Mouse (Mus musculus): ENCODE results near the gene Hk1. TPM values are rescaled to one million over a fixed set of nuclear protein-coding genes. Genes with fewer than 3 reads are reported as not detected.

The Hk1 gene
- 29.1 and 31.7 TPM in 2 replicates for polyA plus RNA-seq (2016; fragmentation: Nextera tagmentation; extraction: Ambion mirVana)

DNA sequence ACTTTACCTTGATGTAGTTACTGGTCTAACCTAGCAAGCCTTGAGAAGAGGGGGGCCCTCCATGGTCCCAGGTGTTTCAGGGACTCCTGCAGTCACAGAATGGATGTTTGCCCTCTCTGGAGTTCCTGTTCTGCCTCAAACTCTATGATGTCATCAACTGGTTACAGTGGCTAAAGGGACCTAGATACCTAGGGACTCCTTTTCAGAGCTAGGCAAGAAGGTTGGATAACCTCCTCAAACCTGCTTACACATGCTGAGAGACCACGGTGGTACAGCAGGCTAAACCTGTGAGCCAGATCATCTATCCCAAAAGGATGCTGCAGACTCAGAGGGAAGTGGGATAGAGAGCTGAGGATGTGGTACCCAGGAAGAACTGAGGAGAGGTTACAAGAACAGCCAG is at the start of gene Hk1:
Gene Hk1 (minus strand): TSS at position 101 of the 400 bp plus-strand sequence.
- 88% methylated on average over 1 of the region's 1 CpGs for WGBS
- H3K4me1 ChIP-seq: no peaks in the 10 kb centered on the region
- no peak within 1 kb of the TSS for H3K4me3 ChIP-seq
- H3K27ac ChIP-seq (replicated peaks): no peak within 1 kb of the TSS
- H3K27me3 ChIP-seq (replicated peaks; ENCODE audit: low read depth, poor library complexity, severe bottlenecking): no peaks in the 10 kb centered on the region
- H3K36me3 ChIP-seq (replicated peaks): no peaks in the 10 kb centered on the region
- H3K9me3 ChIP-seq: no peaks in the 10 kb centered on the region
- DNase-seq (ENCODE audit: low spot score): no peak

DNA sequence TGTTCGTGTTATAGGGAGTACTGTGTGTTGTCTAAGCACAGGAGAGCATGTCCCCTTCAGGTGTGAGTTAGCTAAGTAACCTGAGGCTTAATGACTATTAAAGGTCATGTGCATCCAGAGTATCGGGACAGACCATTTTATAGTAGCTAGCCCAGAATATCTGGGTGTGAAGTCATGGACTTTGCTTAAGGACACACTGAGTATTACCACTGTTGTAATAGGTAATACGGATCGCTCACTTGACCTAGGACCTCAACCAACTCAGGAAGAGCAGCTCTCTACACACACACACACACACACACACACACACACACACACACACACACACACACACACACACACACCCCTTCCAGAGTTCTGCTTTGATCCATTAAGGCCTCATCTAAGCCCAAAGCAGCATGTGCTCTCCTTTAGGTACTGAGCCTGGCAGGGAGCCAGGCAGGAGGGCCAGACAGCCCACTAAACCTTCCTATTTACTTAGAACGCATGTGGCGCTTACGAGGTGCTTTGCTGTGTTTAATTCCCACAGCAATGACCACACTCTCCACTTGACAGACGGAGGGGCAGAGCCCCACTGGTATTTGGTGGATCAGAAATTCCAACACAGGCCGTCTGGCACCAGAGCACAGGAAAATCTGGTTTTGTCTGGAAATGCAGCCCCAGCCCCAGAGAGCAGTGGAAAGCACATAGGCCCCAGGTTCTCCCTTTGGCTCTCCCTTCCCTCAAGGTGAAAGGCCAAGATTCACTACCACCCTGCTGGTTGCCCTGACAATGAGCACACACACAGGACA is 45.6 kb upstream of the Hk1 start:
- Histone ChIP-seq H3K27me3 (replicated peaks; ENCODE audit: low read depth, poor library complexity, severe bottlenecking) (no peaks in the 10 kb centered on the region), H3K9me3 (no peaks in the 10 kb centered on the region), H3K4me1 (peaks cover 13% of the 10 kb centered on the region), H3K27ac (replicated peaks) (no peak overlapping the region), H3K36me3 (replicated peaks) (peaks cover 27% of the 10 kb centered on the region), H3K4me3 (no peak overlapping the region)
- WGBS: 60% methylated on average over 9 of the region's 9 CpGs
- DNase-seq (ENCODE audit: low spot score): no peak

DNA sequence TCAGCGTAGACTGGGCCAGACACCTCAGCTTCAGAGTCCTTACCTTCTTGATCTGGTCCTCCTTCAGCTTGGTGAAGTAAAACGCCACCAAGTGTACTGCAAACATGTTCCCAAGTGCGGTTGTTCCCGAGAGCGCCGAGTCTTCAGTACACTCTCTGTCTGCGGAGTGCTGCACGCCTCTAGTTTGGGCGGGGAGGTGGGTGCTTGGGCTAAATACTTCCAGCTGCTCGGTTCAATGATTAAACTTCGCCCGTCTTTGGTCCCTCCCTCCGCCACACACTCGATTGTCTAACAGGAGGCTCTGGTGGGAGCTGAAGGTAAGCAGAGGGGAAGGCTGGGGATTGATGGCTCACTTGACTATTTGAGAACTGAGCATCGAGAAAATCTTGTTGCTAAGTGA is 42.5 kb upstream of the Hk1 start, which contains the start of gene Hkdc1:
Gene Hkdc1 (minus strand): TSS at position 237 of the 400 bp plus-strand sequence.
- no peaks in the 10 kb centered on the region for H3K9me3 ChIP-seq
- WGBS: 44% methylated on average over 15 of the region's 15 CpGs
- peaks cover 26% of the 10 kb centered on the region for H3K4me1 ChIP-seq
- H3K27ac ChIP-seq (replicated peaks): no peak within 1 kb of the TSS
- H3K4me3 ChIP-seq: peak within 1 kb of the TSS; percentile 19; the same call in 1 of the 2 replicates
- peak; percentile 62 for DNase-seq (ENCODE audit: low spot score)
- H3K27me3 ChIP-seq (replicated peaks; ENCODE audit: low read depth, poor library complexity, severe bottlenecking): no peaks in the 10 kb centered on the region
- no peaks in the 10 kb centered on the region for H3K36me3 ChIP-seq (replicated peaks)

DNA sequence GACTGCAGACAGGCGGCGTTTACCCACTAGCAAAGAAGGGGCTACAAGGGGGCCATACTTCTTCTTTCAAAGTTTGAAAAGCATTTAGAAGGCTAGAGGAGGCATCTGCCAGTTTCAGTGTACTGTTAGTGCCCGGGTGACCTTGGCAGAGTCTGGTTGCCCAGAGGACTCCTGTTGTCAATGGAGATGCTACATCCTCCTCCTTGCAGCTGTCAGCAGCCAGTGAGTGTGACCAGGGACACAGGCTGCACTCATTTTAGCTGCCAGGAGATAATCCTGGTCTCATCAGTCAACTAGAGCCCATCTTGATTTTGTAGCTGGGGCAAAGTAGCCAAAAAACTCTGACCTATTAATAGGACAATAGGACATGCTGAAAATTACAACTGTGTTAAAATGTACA is 41.4 kb upstream of the Hk1 start:
- Histone ChIP-seq H3K4me3 (no peak overlapping the region), H3K27me3 (replicated peaks; ENCODE audit: low read depth, poor library complexity, severe bottlenecking) (no peaks in the 10 kb centered on the region), H3K9me3 (no peaks in the 10 kb centered on the region), H3K27ac (replicated peaks) (no peak overlapping the region), H3K4me1 (peaks cover 26% of the 10 kb centered on the region), H3K36me3 (replicated peaks) (no peaks in the 10 kb centered on the region)
- DNase-seq (ENCODE audit: low spot score): no peak
- WGBS: 83% methylated on average over 3 of the region's 3 CpGs

DNA sequence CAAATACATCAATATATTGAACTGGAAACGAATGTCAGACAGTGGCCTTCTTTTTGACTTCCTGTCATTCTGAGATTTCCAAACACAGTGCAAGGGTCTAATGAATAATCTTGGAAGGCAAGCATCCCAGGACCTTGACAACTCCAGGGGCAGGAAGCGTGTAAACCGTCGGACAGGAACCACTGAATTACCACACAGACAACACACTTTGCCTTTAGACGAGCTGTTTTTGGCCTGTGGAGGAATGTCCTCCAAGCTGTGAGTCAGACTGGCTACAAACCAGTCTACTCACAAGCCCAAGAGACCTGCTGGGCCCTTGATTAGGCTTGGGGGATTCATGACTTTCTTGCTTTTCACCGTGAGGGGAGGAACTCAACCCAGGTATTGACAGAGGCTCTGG is 40.7 kb upstream of the Hk1 start:
- peaks cover 23% of the 10 kb centered on the region for H3K4me1 ChIP-seq
- H3K36me3 ChIP-seq (replicated peaks): no peaks in the 10 kb centered on the region
- H3K27me3 ChIP-seq (replicated peaks; ENCODE audit: low read depth, poor library complexity, severe bottlenecking): no peaks in the 10 kb centered on the region
- DNase-seq (ENCODE audit: low spot score): no peak
- H3K4me3 ChIP-seq: no peak overlapping the region
- 73% methylated on average over 6 of the region's 6 CpGs for WGBS
- no peak overlapping the region for H3K27ac ChIP-seq (replicated peaks)
- no peaks in the 10 kb centered on the region for H3K9me3 ChIP-seq

DNA sequence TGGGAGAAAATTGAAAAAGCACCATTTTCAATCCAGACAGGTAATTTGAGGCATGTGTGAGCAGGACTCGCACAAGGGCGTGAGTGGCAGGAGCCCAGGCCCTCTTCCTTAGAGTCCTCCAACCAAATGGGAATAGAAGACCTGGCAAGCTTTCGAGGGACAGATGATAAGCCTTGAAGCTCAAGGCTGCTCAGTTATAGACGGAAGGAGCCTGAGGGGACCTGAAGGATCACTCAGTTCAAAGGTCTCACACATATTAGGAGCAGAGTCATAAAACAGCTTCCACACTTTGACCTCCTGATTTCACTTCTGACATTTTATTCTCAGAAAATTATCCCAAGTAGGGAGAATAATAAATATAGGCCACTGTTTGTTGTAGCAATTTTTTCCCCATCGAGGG is 39.7 kb upstream of the Hk1 start:
- H3K27ac ChIP-seq (replicated peaks): no peak overlapping the region
- no peaks in the 10 kb centered on the region for H3K9me3 ChIP-seq
- no peak overlapping the region for H3K4me3 ChIP-seq
- 71% methylated on average over 5 of the region's 5 CpGs for WGBS
- no peak for DNase-seq (ENCODE audit: low spot score)
- peaks cover 23% of the 10 kb centered on the region for H3K4me1 ChIP-seq
- no peaks in the 10 kb centered on the region for H3K36me3 ChIP-seq (replicated peaks)
- no peaks in the 10 kb centered on the region for H3K27me3 ChIP-seq (replicated peaks; ENCODE audit: low read depth, poor library complexity, severe bottlenecking)

DNA sequence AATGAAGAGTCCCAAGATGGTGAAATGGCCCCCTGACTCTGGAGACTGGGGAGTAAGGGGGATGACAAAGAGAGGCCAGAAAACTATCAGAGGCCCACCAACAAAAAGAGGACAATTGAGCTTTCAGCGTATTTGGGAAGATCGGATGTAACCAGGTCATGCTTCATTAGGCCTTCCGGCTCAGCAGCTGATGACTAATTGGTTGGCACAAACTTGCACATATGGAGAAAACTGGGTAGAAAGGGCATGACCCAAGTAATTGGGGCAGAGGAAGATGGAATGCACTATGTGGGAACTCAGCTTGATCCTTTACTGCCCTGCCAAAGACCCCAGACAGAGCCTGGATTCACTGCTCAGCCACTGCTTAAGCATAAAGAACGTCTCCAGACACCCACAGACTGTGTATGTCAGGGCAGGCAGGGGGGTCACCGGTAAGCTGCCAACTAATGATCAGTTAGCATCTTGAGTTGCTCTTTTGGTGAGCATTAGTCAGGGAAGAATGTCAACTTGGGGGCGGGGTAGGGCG is 39.2 kb upstream of the Hk1 start:
- Histone ChIP-seq H3K4me3 (no peak overlapping the region), H3K4me1 (peaks cover 23% of the 10 kb centered on the region), H3K36me3 (replicated peaks) (no peaks in the 10 kb centered on the region), H3K9me3 (no peaks in the 10 kb centered on the region), H3K27me3 (replicated peaks; ENCODE audit: low read depth, poor library complexity, severe bottlenecking) (no peaks in the 10 kb centered on the region), H3K27ac (replicated peaks) (no peak overlapping the region)
- WGBS: 51% methylated on average over 7 of the region's 7 CpGs
- DNase-seq (ENCODE audit: low spot score): no peak

DNA sequence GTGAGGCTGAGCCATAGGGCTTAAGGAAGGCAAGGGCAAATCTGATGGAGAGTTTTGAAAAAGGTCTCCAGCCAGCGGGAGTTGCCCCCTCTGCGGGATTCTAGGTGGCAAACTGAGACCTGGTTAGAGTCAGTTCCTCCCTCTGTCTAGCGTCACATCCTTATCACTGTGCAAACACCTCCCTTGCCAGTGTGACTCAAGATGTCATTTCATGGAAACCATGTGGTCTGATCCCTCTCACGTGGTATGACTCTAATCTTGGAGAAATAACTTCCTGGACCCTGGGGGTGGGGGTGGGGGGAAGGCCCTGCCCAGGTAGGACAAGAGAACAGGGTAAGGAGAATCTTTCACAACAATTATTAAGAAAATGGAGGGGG is 33.9 kb upstream of the Hk1 start:
- Histone ChIP-seq H3K27me3 (replicated peaks; ENCODE audit: low read depth, poor library complexity, severe bottlenecking) (no peaks in the 10 kb centered on the region), H3K36me3 (replicated peaks) (no peaks in the 10 kb centered on the region), H3K27ac (replicated peaks) (0 out of 2 replicates have a peak overlapping the region, but pooled peaks have one; percentile 30), H3K4me3 (no peak overlapping the region), H3K4me1 (peaks cover 26% of the 10 kb centered on the region), H3K9me3 (no peaks in the 10 kb centered on the region)
- WGBS: 49% methylated on average over 4 of the region's 4 CpGs
- no peak for DNase-seq (ENCODE audit: low spot score)

DNA sequence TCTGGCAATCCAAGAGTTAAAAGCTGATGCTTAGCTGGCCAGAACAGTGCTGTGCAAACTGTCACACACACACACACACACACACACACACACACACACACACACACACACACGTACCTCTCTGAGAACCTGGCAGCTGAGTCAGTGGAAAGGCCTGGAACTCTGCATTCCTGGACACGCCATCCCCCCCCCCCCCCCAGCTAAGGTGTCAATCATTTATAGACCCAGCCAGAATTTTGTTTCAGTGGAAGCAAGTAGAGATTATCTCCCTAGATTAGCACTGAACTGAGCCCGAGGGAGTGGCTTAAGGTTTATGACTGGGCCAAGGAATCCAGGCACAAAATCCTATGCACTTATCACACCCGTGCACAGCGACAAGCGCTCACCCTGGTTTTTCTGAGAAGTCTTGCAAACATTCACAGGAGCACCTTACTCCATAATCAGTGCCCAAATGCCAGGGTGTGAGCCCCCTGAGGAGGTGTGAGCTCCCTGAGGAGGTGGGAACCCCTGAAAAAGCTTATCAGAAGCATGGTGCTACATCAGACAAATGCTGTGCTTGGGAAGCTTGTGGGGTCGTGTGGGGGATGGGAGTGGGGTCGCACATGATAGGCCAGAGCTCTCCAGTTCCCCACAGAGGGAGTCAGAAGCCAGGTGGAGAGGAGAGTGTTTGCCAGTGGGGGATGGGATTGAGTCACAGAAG is 33.3 kb upstream of the Hk1 start:
- 0 out of 2 replicates have a peak overlapping the region, but pooled peaks have one; percentile 30 for H3K27ac ChIP-seq (replicated peaks)
- H3K4me1 ChIP-seq: peaks cover 22% of the 10 kb centered on the region
- WGBS: 37% methylated on average over 8 of the region's 8 CpGs
- no peaks in the 10 kb centered on the region for H3K9me3 ChIP-seq
- H3K4me3 ChIP-seq: no peak overlapping the region
- no peaks in the 10 kb centered on the region for H3K36me3 ChIP-seq (replicated peaks)
- peak; percentile 32 for DNase-seq (ENCODE audit: low spot score)
- H3K27me3 ChIP-seq (replicated peaks; ENCODE audit: low read depth, poor library complexity, severe bottlenecking): no peaks in the 10 kb centered on the region

DNA sequence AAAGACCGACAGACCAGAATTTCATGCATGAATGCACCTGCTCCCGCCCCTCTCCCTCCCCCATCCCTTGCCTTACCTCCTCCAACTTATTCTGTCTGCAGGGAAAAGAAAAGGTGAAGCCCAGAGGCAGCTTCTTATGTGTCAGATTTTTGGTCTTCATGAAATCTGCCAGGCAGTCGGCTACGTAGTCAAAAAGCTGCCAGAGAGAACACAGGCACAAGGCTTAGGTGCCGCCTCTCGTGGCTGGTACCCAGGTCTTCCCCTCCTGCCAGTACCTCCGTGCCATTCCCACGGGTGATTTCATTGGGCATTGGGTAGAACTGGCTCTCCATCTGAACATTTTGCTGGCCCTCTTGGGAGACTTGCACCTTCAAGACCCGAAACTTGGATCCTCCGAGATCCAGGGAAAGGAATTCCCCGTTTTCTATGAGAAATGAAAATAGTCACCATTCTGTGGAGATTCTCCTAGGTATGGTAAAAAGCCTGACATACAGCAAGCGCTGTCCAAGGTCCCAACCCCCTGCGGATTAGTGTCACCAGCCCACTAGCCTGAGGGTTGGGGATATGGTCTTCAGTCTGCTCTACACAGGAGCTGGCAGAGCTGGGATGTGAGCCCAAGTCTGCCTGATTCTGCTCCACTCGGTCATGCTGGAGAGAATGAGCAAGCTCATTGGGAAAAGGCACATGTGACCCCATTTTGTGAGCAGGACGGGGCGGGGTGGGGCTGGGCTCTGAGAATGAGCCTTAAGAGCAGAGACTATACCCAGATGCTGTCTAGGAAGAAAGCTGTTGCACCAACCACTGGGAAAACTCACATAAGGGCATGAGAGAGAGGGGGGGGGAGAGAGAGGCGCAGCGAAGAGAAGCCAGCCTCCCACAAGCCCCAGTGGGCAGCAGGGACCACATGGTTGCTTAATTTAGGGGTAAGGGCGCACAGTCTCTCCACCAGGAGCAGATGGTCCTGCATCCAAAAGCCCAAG is 32.0 kb upstream of the Hk1 start:
- Histone ChIP-seq H3K27ac (replicated peaks) (no peak overlapping the region), H3K9me3 (no peaks in the 10 kb centered on the region), H3K36me3 (replicated peaks) (no peaks in the 10 kb centered on the region), H3K4me1 (peaks cover 22% of the 10 kb centered on the region), H3K27me3 (replicated peaks; ENCODE audit: low read depth, poor library complexity, severe bottlenecking) (peaks cover 10% of the 10 kb centered on the region), H3K4me3 (no peak overlapping the region)
- 67% methylated on average over 19 of the region's 19 CpGs for WGBS
- peak; percentile 21 for DNase-seq (ENCODE audit: low spot score)

DNA sequence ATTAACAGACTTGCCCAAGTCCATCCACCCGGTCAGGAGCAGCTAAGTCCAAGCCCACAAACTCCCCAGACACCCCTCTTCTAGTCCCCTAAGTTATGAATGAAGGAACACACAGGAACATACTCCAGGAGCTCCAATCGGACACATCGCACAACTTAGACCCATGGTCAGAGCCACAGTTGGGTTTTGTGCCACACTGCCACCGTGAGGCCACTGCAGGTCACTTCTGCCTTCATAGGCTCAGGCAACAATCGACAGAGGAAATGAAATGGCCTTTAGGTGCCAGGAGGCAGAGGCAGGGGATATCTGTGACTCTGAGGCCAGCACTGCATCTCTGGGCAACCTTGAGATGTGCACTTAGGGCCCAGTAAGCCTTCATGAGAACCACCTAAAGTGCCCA is 31.2 kb upstream of the Hk1 start:
- Histone ChIP-seq H3K27me3 (replicated peaks; ENCODE audit: low read depth, poor library complexity, severe bottlenecking) (peaks cover 15% of the 10 kb centered on the region), H3K27ac (replicated peaks) (no peak overlapping the region), H3K36me3 (replicated peaks) (no peaks in the 10 kb centered on the region), H3K4me3 (no peak overlapping the region), H3K4me1 (peaks cover 22% of the 10 kb centered on the region), H3K9me3 (no peaks in the 10 kb centered on the region)
- peak; percentile 73 for DNase-seq (ENCODE audit: low spot score)
- WGBS: 17% methylated on average over 5 of the region's 5 CpGs

DNA sequence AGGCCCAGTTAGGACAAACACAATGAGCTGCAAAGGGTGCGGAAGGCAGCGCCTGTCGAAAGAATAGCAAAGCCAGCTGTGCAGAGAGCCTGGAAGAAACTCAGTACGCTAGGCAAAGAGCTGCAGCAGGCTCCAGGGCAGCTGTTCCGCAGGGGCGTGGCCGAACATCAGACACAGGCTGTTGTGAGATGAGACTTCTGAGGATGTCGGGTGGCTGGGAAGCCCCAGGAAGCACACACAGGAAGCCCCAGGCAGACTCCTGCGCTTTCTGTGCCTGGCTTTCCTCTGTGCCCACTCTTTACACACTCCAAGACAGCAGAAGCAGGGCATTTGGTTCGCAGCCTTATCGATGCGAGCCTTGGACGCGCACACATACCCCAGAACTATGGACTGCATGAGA is 25.2 kb upstream of the Hk1 start:
- Histone ChIP-seq H3K27ac (replicated peaks) (no peak overlapping the region; the same call in 1 of the 2 replicates), H3K4me3 (peak overlapping the region; percentile 37; the same call in 1 of the 2 replicates), H3K27me3 (replicated peaks; ENCODE audit: low read depth, poor library complexity, severe bottlenecking) (peaks cover 25% of the 10 kb centered on the region), H3K4me1 (peaks cover 7% of the 10 kb centered on the region), H3K9me3 (no peaks in the 10 kb centered on the region), H3K36me3 (replicated peaks) (no peaks in the 10 kb centered on the region)
- DNase-seq (ENCODE audit: low spot score): peak; percentile 62
- 43% methylated on average over 14 of the region's 14 CpGs for WGBS

All from embryonic facial prominence, embryonic 10.5 days (tissue).